Mouse (Mus musculus): ENCODE data around the gene Egfl7. TPM values are rescaled to one million over a fixed set of nuclear protein-coding genes. Genes with fewer than 3 reads are reported as not detected.

Egfl7 gene
- polyA plus RNA-seq, 1 experiment from 2014 or later = 76.5 TPM

MicroRNAs within 50 kb of the gene (microRNA counts, 519-probe panel; counts per million panel counts)
- microRNA mmu-miR-126-3p (3,773 counts per million, percentile 90 among the panel's probes with 10 or more counts), microRNA mmu-miR-126-5p (3,051 counts per million, percentile 74 among the panel's probes with 10 or more counts)

Small RNA genes lying within 50 kb of the gene (microRNA-seq; reads per million reads assigned to microRNA genes)
- not detected for gene Mir126a
- gene Mir126b = not detected

Other genes with a start within 250 kb of the Egfl7 start
- gene Dnlz, start 227.9 kb upstream of the Egfl7 start, polyA plus RNA-seq (2015; fragmentation: Nextera tagmentation; extraction: Ambion mirVana) = 29.8 and 33.4 TPM in 2 replicates
- 2.1 and 2.5 TPM in 2 replicates for gene Card9, start 219.1 kb upstream of the Egfl7 start, polyA plus RNA-seq (2015; fragmentation: Nextera tagmentation; extraction: Ambion mirVana)
- 30.4 and 33.6 TPM in 2 replicates for gene Snapc4, start 199.4 kb upstream of the Egfl7 start, polyA plus RNA-seq (2015; fragmentation: Nextera tagmentation; extraction: Ambion mirVana)
- gene Entr1, start 190.7 kb upstream of the Egfl7 start, polyA plus RNA-seq (2015; fragmentation: Nextera tagmentation; extraction: Ambion mirVana) = 153 and 160 TPM in 2 replicates
- gene Pmpca, start 190.7 kb upstream of the Egfl7 start, polyA plus RNA-seq (2015; fragmentation: Nextera tagmentation; extraction: Ambion mirVana) = 94.7 and 95.3 TPM in 2 replicates
- gene Inpp5e, start 170.8 kb upstream of the Egfl7 start, polyA plus RNA-seq (2015; fragmentation: Nextera tagmentation; extraction: Ambion mirVana) = 23.4 and 23.9 TPM in 2 replicates
- 16.7 and 17.2 TPM in 2 replicates for gene Sec16a, start 134.8 kb upstream of the Egfl7 start, polyA plus RNA-seq (2015; fragmentation: Nextera tagmentation; extraction: Ambion mirVana)
- gene Notch1, start 63.4 kb upstream of the Egfl7 start, polyA plus RNA-seq (2015; fragmentation: Nextera tagmentation; extraction: Ambion mirVana) = 11.7 and 22.6 TPM in 2 replicates
- not detected in 2 replicates for gene Gm20532, start 6.6 kb downstream of the Egfl7 start, polyA plus RNA-seq (2015; fragmentation: Nextera tagmentation; extraction: Ambion mirVana)
- 5.5 and 13.6 TPM in 2 replicates for gene Agpat2, start 24.4 kb downstream of the Egfl7 start, polyA plus RNA-seq (2015; fragmentation: Nextera tagmentation; extraction: Ambion mirVana)
- 121 and 145 TPM in 2 replicates for gene Fam69b, start 48.4 kb downstream of the Egfl7 start, polyA plus RNA-seq (2015; fragmentation: Nextera tagmentation; extraction: Ambion mirVana)
- not detected in 2 replicates for gene Lcn4, start 91.3 kb downstream of the Egfl7 start, polyA plus RNA-seq (2015; fragmentation: Nextera tagmentation; extraction: Ambion mirVana)